Mouse (Mus musculus) left cerebral cortex, postnatal 10 days (tissue): Measurements from ENCODE around the gene Gm13290. TPM values are rescaled to one million over a fixed set of nuclear protein-coding genes. Genes with fewer than 3 reads are reported as not detected.
"Not testable (repeated sequence)": the region's sequence is repeated elsewhere in the genome, so short reads cannot be mapped to it uniquely, and the experiment has no call there.

Source experiments
- DNase-seq, 2 experiments: peaks; one replicate each; pipeline ENCODE4 v3.0.0; 2021 to 2022; ENCODE audit warnings: low spot score in 2 of 2, mixed read lengths in 1 of 2; ENCODE audit errors: extremely low spot score in 1 of 2
- intact Hi-C: fragments of 180-260 bp; cut with DNase I; formaldehyde crosslinking; loops from one replicate; pipeline ENCODE4 v1.15.1; 2025
- total RNA-seq, 2 experiments: library from RNA; stranded (reverse); gene quantifications; 2 replicates each; pipeline ENCODE4 v1.2.3; 2021

The Gm13290 gene
- total RNA-seq, 2 experiments from 2014 or later = not detected

DNA sequence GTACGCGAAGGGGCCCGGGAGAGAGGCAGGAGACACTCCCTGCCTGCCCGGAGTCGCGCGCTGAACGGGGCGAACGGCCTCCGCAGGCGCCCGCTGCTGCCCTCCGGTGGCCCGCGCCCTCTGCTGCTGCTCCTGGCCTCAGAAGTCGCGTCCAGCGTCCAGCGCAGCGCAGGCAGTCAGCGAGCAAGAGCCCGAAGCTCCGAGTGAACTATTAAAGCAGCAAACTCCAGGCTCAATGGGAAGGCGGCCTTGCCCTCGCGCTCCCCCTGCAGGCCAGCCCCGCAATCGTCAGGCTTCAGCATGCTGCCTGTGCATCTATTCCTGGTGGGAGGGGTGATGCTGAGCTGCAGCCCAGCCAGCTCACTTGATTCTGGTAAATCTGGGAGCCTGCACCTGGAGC lies 3.0 kb downstream of the Gm13290 start, which contains the start of gene Gm13289:
Gene Gm13289 (plus strand): TSS at position 301 of the 400 bp plus-strand sequence.
- intact Hi-C loops, DNase-seq: not testable (repeated sequence)

DNA sequence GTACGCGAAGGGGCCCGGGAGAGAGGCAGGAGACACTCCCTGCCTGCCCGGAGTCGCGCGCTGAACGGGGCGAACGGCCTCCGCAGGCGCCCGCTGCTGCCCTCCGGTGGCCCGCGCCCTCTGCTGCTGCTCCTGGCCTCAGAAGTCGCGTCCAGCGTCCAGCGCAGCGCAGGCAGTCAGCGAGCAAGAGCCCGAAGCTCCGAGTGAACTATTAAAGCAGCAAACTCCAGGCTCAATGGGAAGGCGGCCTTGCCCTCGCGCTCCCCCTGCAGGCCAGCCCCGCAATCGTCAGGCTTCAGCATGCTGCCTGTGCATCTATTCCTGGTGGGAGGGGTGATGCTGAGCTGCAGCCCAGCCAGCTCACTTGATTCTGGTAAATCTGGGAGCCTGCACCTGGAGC lies 5.9 kb downstream of the Gm13290 start, which contains the start of gene Gm13272:
Gene Gm13272 (plus strand): TSS at position 301 of the 400 bp plus-strand sequence.
- intact Hi-C loops, DNase-seq: not testable (repeated sequence)

DNA sequence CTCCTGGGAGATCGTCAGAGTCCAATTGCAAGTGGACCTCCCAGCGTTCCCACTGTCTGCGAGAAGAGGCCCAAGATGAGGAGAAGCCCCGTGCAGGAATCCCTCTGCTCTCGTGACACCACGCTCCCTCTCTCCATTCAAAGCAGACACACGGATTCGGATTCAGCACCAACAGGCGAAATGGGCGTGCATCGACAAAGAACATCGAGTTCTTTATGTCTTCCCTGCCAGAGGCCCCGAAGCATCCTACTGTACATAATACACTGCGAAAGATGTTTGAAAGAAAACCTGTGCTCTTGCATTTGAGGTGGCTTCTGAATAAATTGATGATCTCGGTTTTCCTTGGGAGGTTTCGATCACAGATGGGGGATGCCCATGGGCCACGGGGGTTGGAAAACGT lies 6.7 kb downstream of the Gm13290 start:
- intact Hi-C loops, DNase-seq: not testable (repeated sequence)

GRCm38 (mm10) chr4:88781831-88782230 lies 8.2 kb downstream of the Gm13290 start, which contains the start of gene Ifnz:
Gene Ifnz (plus strand): TSS chr4:88782131.
- DNase-seq, intact Hi-C loops: not testable (repeated sequence)

DNA sequence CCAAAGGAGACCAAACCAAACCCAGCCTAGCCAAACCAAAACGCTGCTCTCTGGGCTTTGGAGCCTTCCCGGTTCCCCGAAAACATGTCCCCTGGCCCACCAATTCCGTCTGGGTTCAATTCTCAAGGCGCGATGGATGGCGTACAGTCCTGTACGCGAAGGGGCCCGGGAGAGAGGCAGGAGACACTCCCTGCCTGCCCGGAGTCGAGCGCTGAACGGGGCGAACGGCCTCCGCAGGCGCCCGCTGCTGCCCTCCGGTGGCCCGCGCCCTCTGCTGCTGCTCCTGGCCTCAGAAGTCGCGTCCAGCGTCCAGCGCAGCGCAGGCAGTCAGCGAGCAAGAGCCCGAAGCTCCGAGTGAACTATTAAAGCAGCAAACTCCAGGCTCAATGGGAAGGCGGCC lies 8.7 kb downstream of the Gm13290 start:
- DNase-seq, intact Hi-C loops: not testable (repeated sequence)

GRCm38 (mm10) chr4:88785409-88785808 lies 11.8 kb downstream of the Gm13290 start, which contains the start of gene Gm13276:
Gene Gm13276 (plus strand): TSS chr4:88785709.
- intact Hi-C loops, DNase-seq: not testable (repeated sequence)

DNA sequence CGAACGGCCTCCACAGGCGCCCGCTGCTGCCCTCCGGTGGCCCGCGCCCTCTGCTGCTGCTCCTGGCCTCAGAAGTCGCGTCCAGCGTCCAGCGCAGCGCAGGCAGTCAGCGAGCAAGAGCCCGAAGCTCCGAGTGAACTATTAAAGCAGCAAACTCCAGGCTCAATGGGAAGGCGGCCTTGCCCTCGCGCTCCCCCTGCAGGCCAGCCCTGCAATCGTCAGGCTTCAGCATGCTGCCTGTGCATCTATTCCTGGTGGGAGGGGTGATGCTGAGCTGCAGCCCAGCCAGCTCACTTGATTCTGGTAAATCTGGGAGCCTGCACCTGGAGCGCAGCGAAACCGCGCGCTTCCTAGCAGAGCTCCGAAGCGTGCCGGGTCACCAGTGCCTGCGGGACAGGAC lies 14.8 kb downstream of the Gm13290 start, which contains the start of gene Gm13277:
Gene Gm13277 (plus strand): TSS at position 231 of the 400 bp plus-strand sequence.
- intact Hi-C loops = not testable (repeated sequence)
- DNase-seq = peak; percentile 57 to 63

- intact Hi-C loops, DNase-seq: not testable (repeated sequence)
Observed at GRCm38 (mm10) chr4:88791250-88791649, 17.6 kb downstream of the Gm13290 start, which contains the start of gene Gm13278. Gene Gm13278 (plus strand): TSS chr4:88791550.

DNA sequence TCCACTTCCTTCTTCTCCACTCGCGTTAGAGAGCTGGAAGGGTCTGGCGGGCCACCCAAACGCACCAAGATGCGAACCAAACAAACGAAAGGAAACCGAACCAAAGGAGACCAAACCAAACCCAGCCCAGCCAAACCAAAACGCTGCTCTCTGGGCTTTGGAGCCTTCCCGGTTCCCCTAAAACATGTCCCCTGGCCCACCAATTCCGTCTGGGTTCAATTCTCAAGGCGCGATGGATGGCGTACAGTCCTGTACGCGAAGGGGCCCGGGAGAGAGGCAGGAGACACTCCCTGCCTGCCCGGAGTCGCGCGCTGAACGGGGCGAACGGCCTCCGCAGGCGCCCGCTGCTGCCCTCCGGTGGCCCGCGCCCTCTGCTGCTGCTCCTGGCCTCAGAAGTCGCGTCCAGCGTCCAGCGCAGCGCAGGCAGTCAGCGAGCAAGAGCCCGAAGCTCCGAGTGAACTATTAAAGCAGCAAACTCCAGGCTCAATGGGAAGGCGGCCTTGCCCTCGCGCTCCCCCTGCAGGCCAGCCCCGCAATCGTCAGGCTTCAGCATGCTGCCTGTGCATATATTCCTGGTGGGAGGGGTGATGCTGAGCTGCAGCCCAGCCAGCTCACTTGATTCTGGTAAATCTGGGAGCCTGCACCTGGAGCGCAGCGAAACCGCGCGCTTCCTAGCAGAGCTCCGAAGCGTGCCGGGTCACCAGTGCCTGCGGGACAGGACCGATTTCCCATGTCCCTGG lies 20.5 kb downstream of the Gm13290 start, which contains the start of gene Gm13275:
Gene Gm13275 (plus strand): TSS at position 552 of the 740 bp plus-strand sequence.
- peak; percentile 38 to 44 for DNase-seq
- intact Hi-C loops = not testable (repeated sequence)

GRCm38 (mm10) chr4:88797097-88797496 lies 23.5 kb downstream of the Gm13290 start, which contains the start of gene Gm13279:
Gene Gm13279 (plus strand): TSS chr4:88797397.
- intact Hi-C loops, DNase-seq: not testable (repeated sequence)

DNA sequence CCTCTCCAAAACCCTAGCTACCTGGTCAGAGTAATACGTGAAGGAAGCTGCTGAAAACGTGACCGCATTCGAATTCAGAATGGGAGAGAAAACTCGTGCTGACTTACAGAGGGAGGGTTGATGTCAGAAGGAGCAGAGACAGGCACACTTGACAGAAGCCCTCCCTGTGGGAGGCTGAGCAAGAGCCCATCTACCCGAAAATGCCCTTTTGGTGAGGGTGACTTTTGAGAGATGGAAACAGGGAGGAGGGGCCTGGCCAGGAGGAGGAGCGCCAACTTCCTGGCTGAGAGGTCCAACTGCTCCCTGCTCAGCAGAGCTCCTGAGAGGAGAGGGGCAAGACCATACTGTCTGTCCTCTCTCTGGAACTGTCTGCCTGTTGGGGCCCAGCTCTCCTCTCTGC lies 25.7 kb downstream of the Gm13290 start, which contains the start of gene Gm13285:
Gene Gm13285 (plus strand): TSS at position 301 of the 400 bp plus-strand sequence.
- DNase-seq, intact Hi-C loops: not testable (repeated sequence)

DNA sequence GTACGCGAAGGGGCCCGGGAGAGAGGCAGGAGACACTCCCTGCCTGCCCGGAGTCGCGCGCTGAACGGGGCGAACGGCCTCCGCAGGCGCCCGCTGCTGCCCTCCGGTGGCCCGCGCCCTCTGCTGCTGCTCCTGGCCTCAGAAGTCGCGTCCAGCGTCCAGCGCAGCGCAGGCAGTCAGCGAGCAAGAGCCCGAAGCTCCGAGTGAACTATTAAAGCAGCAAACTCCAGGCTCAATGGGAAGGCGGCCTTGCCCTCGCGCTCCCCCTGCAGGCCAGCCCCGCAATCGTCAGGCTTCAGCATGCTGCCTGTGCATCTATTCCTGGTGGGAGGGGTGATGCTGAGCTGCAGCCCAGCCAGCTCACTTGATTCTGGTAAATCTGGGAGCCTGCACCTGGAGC lies 29.3 kb downstream of the Gm13290 start, which contains the start of gene Gm13287:
Gene Gm13287 (plus strand): TSS at position 301 of the 400 bp plus-strand sequence.
- intact Hi-C loops, DNase-seq: not testable (repeated sequence)

DNA sequence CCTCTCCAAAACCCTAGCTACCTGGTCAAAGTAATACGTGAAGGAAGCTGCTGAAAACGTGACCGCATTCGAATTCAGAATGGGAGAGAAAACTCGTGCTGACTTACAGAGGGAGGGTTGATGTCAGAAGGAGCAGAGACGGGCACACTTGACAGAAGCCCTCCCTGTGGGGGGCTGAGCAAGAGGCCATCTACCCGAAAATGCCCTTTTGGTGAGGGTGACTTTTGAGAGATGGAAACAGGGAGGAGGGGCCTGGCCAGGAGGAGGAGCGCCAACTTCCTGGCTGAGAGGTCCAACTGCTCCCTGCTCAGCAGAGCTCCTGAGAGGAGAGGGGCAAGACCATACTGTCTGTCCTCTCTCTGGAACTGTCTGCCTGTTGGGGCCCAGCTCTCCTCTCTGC lies 31.6 kb downstream of the Gm13290 start, which contains the start of gene Gm13288:
Gene Gm13288 (plus strand): TSS at position 301 of the 400 bp plus-strand sequence.
- DNase-seq, intact Hi-C loops: not testable (repeated sequence)

- peak in 1 of 2 experiments; percentile 30 for DNase-seq
- intact Hi-C loops = not testable (repeated sequence)
Observed at GRCm38 (mm10) chr4:88805761-88806160, 32.1 kb downstream of the Gm13290 start.

- intact Hi-C loops = no loop called here
- DNase-seq = no peak
Observed at GRCm38 (mm10) chr4:88815928-88816327, 42.3 kb downstream of the Gm13290 start, which contains the start of gene Ifna7. Gene Ifna7 (plus strand): TSS chr4:88816228.

DNA sequence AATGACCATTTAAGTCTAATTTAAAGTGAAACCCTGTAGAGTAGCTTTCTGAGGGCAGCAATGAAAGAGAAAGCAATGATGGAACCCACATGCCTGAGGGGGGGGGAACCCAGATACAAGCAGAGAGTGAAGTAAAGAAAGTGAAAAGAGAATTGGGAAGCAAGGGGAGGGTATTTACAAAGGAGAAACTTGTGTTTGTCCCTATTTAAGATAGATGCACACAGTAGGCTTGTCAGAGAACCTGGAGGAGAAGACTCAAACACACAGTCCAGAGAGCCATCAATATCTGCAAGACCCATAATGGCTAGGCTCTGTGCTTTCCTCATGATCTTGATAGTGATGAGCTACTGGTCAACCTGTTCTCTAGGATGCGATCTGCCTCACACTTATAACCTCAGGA lies 46.0 kb downstream of the Gm13290 start, which contains the start of gene Ifna11:
Gene Ifna11 (plus strand): TSS at position 301 of the 400 bp plus-strand sequence.
- DNase-seq = no peak
- intact Hi-C loops = loop anchor here (10.0 kb wide), 1 partner anchor 135 kb away; the partner anchor contains the start of gene Ifna2

- intact Hi-C loops = loop anchor here (10.0 kb wide), 1 partner anchor 138 kb away; the partner anchor contains the start of gene Ifna2
Observed at GRCm38 (mm10) chr4:88822995-88823394, 49.4 kb downstream of the Gm13290 start.

More at GRCm38 (mm10) chr4:88822995-88823394, 49.4 kb downstream of the Gm13290 start:
- peak in 1 of 2 experiments; percentile 17 for DNase-seq
